Mouse (Mus musculus) spleen, adult 2 months (tissue): Measurements from ENCODE around the gene Nelfe. TPM values are rescaled to one million over a fixed set of nuclear protein-coding genes. Genes with fewer than 3 reads are reported as not detected.

Experiments
- DNase-seq, 2 experiments: peaks; one replicate each; pipeline versions ENCODE4 v3.0.0 to v3.0.0-alpha.2; 2012 to 2021; ENCODE audit warnings: low spot score in 2 of 2, low read depth in 1 of 2
- H3K27ac ChIP-seq: fragments of 200-500 bp; 2 replicates; pipeline ENCODE4 v1.5.1; 2012; ENCODE audit warnings: low read length, inconsistent platforms; ENCODE audit not compliant: insufficient read depth
- H3K27me3 ChIP-seq: fragments of 200-500 bp; 2 replicates; pipeline ENCODE4 v1.6.1; 2012; ENCODE audit warnings: mild to moderate bottlenecking, moderate library complexity, low read length, inconsistent platforms; ENCODE audit not compliant: control insufficient read depth, insufficient read depth
- H3K36me3 ChIP-seq: fragments of 200-500 bp; 2 replicates; pipeline ENCODE4 v1.6.1; 2012; ENCODE audit warnings: mild to moderate bottlenecking, low read length, inconsistent platforms; ENCODE audit not compliant: control insufficient read depth, insufficient read depth
- H3K4me1 ChIP-seq: fragments of 200-500 bp; 2 replicates; pipeline ENCODE4 v1.6.1; 2011; ENCODE audit warnings: inconsistent platforms; ENCODE audit not compliant: control insufficient read depth, insufficient read depth, insufficient read length
- H3K4me3 ChIP-seq: fragments of 200-500 bp; 2 replicates; pipeline ENCODE4 v1.5.1; 2011; ENCODE audit warnings: mild to moderate bottlenecking, inconsistent platforms; ENCODE audit not compliant: insufficient read depth, insufficient read length; ENCODE audit errors: extremely low read depth
- CTCF ChIP-seq: fragments of 200-500 bp; IDR thresholded peaks from 2 replicates; pipeline ENCODE4 v1.5.1; 2011; ENCODE audit warnings: mild to moderate bottlenecking, inconsistent platforms; ENCODE audit not compliant: insufficient read depth, insufficient read length, insufficient replicate concordance; ENCODE audit errors: extremely low read depth
- POLR2A ChIP-seq: fragments of 200-500 bp; IDR thresholded peaks from 2 replicates; pipeline ENCODE4 v1.6.1; 2011; ENCODE audit warnings: low read depth, low read length, inconsistent platforms
- WGBS: fragments of 180-500 bp; shearing (Covaris S2); methylation state at CpG from one replicate; pipeline ENCODE4 v1.1.7; 2018; 5-methylcytosine and 5-hydroxymethylcytosine counted together
- polyA plus RNA-seq: library from polyadenylated mRNA; depleted of rRNA; stranded (reverse); fragments of >200 nt; gene quantifications from 2 replicates; pipeline ENCODE4 v1.2.3, GENCODE M21; 2012

The Nelfe gene
- polyA plus RNA-seq, 1 experiment: 14.1 TPM

- no peaks in the 10 kb centered on the region for H3K27me3 ChIP-seq
- 99% methylated on average over 2 of the region's 2 CpGs for WGBS
- no peak for DNase-seq
- no peaks in the 10 kb centered on the region for H3K36me3 ChIP-seq
- H3K27ac ChIP-seq: no peak overlapping the region
- no peak overlapping the region for H3K4me3 ChIP-seq
- no peak for TF ChIP-seq POLR2A
- no peak for TF ChIP-seq CTCF
- peaks cover 7% of the 10 kb centered on the region; the same call in 1 of the 2 replicates for H3K4me1 ChIP-seq
Observed at GRCm38 (mm10) chr17:34891377-34891776, 41.2 kb downstream of the Nelfe start.

DNA sequence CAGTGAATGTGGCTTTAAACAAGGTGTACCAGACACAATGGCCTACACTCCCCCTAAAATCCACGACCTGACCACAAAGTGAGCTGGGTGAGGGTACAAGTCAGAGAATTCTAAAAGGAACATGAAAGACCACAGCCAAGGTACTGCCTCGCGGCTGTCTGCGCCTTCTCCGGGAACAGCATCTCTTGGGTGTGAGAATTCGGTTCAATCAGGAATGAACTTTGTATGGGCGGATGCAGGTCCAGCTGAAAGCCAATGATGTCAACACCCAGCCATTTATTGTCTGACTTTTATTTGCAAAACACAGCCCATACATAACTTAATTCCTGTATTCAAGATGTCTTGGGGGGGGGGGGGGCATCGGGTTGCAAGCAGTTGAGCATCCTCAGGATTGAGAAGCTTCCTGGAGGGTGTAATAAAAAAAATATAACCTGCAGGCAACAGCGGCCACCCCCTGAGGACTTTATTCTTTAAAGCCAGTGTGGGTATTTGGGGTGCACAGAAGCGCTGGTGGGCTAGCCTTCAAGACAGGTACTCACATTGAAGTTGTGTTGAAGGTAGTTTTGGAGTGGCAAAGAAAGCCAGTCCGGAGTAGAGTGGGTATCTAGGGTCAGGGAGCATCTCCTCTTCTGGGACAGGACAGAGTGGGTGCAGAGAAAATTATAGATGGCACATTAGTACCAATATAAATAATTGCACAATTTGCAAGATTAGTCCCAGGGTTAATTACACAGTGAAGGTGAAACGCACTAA, 43.1 kb downstream of the Nelfe start:
- DNase-seq: no peak
- Histone ChIP-seq H3K27me3 (no peaks in the 10 kb centered on the region), H3K4me3 (peak overlapping the region; percentile 63), H3K4me1 (peaks cover 5% of the 10 kb centered on the region; the same call in 1 of the 2 replicates), H3K27ac (no peak overlapping the region), H3K36me3 (no peaks in the 10 kb centered on the region)
- no peak for TF ChIP-seq POLR2A
- no peak for TF ChIP-seq CTCF
- 83% methylated on average over 12 of the region's 12 CpGs for WGBS

GRCm38 (mm10) chr17:34894074-34894597, 43.9 kb downstream of the Nelfe start:
- WGBS: 0% methylated on average over 46 of the region's 51 CpGs
- peak; percentile 78 to 87 for DNase-seq

DNA sequence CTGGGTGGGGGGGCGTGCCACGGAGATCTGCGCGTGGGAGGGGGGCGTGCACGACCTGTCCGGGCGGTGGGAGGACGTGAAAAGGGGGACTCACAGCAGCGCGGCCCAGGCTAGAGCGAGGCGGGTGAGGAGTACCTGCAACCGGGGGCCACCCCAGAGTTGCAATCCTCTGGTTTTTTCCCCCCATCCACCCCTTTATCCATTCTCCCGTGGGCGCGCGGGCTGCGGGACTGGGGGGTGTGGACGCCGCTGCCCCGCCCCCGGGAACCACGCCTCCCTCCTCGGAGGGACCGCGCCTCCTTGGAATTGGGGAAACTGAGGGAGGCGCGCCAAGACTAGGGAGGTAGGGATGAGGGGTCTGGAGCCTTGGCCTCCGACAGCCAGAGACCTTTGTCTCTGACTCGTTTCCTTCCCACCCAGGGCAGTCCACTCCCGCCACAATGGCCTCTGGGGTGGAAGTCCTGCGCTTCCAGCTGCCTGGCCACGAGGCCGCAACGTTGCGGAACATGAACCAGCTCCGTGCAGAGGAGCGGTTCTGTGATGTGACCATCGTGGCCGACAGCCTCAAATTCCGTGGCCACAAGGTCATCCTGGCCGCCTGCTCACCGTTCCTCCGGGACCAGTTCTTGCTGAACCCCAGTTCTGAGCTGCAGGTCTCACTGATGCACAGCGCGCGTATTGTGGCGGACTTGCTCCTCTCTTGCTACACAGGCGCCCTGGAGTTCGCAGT, 44.8 kb downstream of the Nelfe start:
- 15% methylated on average over 51 of the region's 51 CpGs for WGBS
- Histone ChIP-seq H3K36me3 (no peaks in the 10 kb centered on the region), H3K27me3 (no peaks in the 10 kb centered on the region), H3K4me3 (peak overlapping the region; percentile 69), H3K27ac (peak overlapping the region; percentile 17; the same call in 1 of the 2 replicates), H3K4me1 (peaks cover 5% of the 10 kb centered on the region; the same call in 1 of the 2 replicates)
- peak in 1 of 2 experiments; percentile 30 for DNase-seq
- TF ChIP-seq POLR2A (no peak), CTCF (no peak)

More at GRCm38 (mm10) chr17:34894074-34894597, 43.9 kb downstream of the Nelfe start:
- H3K27me3 ChIP-seq: no peaks in the 10 kb centered on the region
- TF ChIP-seq CTCF (no peak), POLR2A (peak; percentile 21; the same call in 1 of the 2 replicates)
- H3K36me3 ChIP-seq: no peaks in the 10 kb centered on the region
- H3K27ac ChIP-seq: peak overlapping the region; percentile 77
- H3K4me3 ChIP-seq: peak overlapping the region; percentile 69
- H3K4me1 ChIP-seq: peaks cover 5% of the 10 kb centered on the region; the same call in 1 of the 2 replicates

DNA sequence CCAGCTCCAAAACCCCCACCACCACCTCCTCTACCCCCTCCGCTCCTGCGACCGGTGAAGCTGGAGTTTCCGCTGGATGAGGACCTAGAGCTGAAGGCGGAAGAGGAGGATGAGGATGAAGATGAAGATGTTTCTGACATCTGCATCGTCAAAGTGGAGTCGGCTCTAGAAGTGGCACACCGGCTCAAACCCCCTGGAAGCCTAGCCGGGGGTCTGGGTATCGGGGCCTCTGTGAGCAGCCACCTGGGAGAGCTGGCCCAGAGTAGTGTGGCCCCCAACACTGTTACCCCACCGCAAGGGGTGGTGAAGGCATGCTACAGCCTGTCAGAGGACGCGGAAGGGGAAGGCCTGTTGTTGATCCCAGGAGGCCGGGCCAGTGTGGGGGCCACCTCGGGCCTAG, 45.5 kb downstream of the Nelfe start:
- H3K36me3 ChIP-seq: no peaks in the 10 kb centered on the region
- no peaks in the 10 kb centered on the region for H3K27me3 ChIP-seq
- WGBS: 93% methylated on average over 15 of the region's 15 CpGs
- no peak overlapping the region for H3K27ac ChIP-seq
- H3K4me1 ChIP-seq: peaks cover 5% of the 10 kb centered on the region; the same call in 1 of the 2 replicates
- H3K4me3 ChIP-seq: no peak overlapping the region
- no peak for TF ChIP-seq POLR2A
- no peak for TF ChIP-seq CTCF
- DNase-seq: no peak

GRCm38 (mm10) chr17:34896366-34896765, 46.2 kb downstream of the Nelfe start:
- DNase-seq: peak in 1 of 2 experiments; percentile 33

More at GRCm38 (mm10) chr17:34896366-34896765, 46.2 kb downstream of the Nelfe start:
- H3K4me3 ChIP-seq: no peak overlapping the region
- TF ChIP-seq CTCF (no peak), POLR2A (no peak)
- H3K27me3 ChIP-seq: no peaks in the 10 kb centered on the region
- no peak overlapping the region for H3K27ac ChIP-seq
- peaks cover 5% of the 10 kb centered on the region; the same call in 1 of the 2 replicates for H3K4me1 ChIP-seq
- 0 out of 2 replicates have a peak, but pooled peaks cover 1% of the 10 kb centered on the region for H3K36me3 ChIP-seq
- WGBS: 57% methylated on average over 17 of the region's 17 CpGs
